Mouse (Mus musculus): ENCODE measurements around the gene Ptov1.

Ptov1 gene

GRCm38 (mm10) chr7:44814952-44815553, 54.5 kb downstream of the Ptov1 start:
- no peak for DNase-seq (ENCODE audit: low spot score in 2 of 2)

DNA sequence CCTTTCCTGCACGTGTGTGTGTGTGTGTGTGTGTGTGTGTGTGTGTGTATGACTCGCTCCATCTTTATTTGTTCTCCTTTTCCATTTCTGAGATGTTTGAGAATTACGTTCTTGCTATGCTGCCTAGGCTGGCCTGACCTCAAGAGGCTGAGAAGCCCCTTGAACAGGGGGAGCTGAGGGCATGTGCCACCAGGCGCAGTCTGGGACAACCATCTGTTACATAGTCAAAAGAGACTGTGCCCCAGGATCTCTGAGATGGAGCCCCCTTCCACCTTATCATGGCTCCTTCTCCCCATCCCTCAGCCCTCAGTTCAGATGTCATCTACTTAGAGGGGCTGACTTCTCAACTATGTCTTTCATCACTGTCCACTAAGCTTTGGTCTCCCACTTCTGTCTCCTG, 55.2 kb downstream of the Ptov1 start:
- no peak for DNase-seq (ENCODE audit: low spot score in 2 of 2)

- DNase-seq (ENCODE audit: low spot score in 2 of 2), result no peak
These were observed 55.6 kb downstream of the Ptov1 start for GRCm38 (mm10) chr7:44813985-44814384.

All from urinary bladder, adult 18-20 months (tissue).